Mouse (Mus musculus) urinary bladder, adult 2 months (tissue): ENCODE measurements at regions not wholly inside any gene's neighbourhood (a gene's known extent, or its start where the extent isn't known, plus 50 kb on each side); places are given as distances from the start of the nearest gene placed in this dataset.
"Not testable (repeated sequence)": the region's sequence is repeated elsewhere in the genome, so short reads cannot be mapped to it uniquely, and the experiment has no call there.

Experiments
- DNase-seq: peaks from one replicate; pipeline ENCODE4 v3.0.0; 2022; ENCODE audit warnings: low spot score

DNA sequence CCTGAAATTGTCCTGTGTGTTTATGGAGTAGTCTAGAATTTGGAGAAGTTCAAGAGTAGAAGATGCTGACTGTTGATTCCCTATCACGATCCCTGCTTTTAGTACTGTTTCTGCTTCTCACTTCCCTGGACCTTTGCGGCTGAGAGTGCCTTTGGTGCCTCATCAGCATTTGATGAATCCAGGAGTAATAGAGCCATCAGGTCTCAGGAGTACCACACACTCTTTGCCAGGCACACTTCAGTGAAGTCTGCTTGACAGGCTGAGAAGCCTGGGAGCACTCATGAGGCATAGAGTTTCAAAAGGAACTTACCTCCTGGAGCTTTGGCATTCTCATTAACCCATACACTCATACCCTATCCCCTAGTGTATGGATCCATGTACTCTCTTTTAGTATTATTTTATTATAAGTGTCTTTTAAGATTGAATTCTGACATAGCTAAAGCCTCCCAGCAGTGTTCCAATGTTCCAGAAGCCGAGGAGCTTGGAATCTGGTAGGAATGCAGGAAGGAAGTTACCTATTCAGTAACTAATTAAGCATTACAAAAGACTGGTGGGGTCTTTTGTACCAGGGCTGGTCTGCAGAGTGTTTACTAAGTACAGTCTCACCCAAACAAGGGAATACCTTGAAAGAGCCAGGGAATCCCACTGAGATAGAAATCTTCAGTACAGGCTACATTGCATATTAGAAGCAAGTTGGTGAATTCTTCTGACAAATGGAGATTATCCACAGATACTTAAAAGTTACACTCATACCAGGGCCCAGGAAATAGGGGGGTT, 139.7 kb downstream of the Tex13c3 start:
- DNase-seq = not testable (repeated sequence)

DNA sequence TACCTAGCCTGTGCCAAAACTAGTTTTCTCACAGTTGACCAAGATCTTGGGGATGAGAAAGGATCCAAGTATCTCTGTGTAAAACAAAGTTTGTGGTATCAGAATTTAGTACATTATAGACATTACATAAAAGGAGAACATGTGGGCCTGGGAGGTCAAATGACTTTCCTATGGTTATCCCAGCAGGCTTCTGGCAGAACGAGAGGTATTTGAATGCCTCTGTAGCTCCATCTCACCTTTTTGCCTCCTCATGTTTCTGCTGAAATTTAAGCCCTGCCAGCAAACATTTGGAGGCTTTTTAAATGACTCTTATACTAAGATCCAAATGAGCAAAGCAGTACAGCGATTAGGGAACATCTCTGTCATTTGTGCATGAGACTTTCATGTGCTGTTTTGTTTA, 167.8 kb downstream of the Tex13c3 start:
- no peak for DNase-seq

DNA sequence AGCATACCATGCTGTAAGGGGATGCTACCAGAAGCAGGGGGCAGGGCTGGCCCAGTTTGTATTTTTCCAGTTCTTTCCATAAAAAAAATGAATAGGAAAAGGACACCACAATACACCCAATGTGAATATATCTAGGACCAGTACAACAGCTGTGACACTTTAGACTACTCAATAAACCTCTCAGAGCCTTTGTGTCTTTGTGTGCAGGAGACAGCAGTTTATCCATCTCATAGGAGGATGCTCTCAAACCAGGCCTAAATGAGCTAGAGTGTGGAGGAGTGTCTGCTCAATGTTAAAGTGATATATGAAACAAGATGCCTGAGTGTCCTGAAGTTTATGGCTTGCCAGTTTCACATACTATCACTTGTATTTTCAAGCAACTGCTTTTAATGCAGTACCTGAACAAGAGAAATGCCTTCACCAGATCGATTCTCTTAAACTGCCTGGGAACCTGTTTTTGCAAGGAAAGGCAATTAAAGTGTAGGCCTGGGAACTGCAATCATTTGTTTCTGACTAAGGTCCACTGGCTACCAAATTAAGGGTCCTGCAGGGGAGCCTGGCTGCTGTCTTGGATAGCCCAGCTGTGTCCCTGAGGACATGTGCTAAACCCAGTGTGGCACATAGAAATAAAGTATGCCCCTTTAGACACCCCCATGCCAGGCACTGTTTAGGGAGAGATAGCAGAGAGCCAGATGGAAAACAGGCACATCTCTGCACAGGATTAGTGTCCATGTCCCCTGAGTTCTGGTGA, 169.1 kb downstream of the Tex13c3 start:
- DNase-seq = no peak

DNA sequence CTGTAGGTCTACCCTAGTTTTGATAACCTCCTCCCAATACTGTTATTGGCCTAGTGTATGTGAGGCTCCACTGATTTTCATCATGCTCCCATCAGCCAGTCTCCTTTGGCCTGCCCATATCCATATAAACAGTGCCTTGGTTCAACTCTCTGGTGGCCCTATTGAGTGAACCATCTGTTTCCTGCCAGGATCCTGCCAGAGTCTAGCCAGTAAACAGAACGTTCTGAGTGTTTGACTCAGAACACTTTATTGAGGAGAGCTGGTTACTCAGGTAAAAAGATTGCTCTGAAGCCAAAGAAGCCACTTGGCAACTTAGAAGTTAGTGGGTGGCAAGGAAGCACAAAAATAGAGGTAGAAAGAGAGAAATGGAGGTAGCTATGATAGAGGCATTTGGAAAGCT, 169.7 kb downstream of the Tex13c3 start:
- no peak for DNase-seq

GRCm38 (mm10) chrX:19288171-19288570, 192.9 kb downstream of the Tex13c3 start:
- no peak for DNase-seq

- DNase-seq = no peak
Observed at GRCm38 (mm10) chrX:19286431-19286830, 194.7 kb downstream of the Tex13c3 start.

DNA sequence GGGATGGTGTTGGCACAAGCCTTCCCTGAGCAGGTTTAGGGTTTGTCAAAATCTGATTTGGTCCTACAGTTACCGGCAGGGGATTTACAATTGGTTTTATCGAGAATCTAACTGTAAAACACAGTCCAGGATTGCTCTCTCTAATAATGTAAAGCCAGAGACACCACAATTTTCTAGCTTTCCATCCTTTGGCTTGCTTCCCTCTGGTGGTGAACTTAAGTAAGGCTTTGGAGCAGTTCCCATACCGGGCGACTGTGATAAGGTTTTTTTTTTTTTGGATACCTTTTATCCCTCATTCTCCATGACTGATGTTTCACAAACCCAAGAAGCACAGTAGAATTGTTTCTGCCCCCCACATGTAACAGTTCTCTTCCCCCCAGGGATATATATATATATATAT, 195.3 kb downstream of the Tex13c3 start:
- DNase-seq = no peak

- no peak for DNase-seq
Observed at GRCm38 (mm10) chrX:19283078-19283477, 198.0 kb downstream of the Tex13c3 start.

DNA sequence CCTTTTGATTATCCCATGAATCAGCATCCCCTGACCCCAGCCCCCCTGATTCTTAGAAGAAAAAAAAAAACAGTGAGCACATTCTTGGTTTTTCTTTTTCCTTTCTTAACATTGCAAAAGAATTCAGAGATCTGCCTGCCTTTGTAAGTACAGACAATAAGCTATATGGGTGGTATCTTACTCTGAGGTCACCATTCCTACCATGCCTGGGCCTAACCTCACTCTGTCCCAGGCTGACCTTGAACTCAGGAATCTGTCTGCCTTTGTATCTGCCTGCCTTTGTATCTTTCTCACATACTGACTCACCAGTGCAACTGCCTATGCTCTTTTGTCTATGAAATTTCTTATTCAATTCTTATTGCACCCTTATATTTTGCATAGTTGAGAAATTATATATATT, 216.9 kb downstream of the Tex13c3 start:
- DNase-seq = no peak

GRCm38 (mm10) chrX:19246777-19247619, 234.1 kb downstream of the Tex13c3 start:
- no peak for DNase-seq

GRCm38 (mm10) chrX:19237738-19238261, 243.3 kb downstream of the Tex13c3 start:
- DNase-seq = peak; percentile 32

GRCm38 (mm10) chrX:19237048-19237737, 243.9 kb downstream of the Tex13c3 start:
- peak; percentile 27 for DNase-seq

- DNase-seq = no peak
Observed at GRCm38 (mm10) chrX:19235449-19235848, 245.7 kb downstream of the Tex13c3 start.

DNA sequence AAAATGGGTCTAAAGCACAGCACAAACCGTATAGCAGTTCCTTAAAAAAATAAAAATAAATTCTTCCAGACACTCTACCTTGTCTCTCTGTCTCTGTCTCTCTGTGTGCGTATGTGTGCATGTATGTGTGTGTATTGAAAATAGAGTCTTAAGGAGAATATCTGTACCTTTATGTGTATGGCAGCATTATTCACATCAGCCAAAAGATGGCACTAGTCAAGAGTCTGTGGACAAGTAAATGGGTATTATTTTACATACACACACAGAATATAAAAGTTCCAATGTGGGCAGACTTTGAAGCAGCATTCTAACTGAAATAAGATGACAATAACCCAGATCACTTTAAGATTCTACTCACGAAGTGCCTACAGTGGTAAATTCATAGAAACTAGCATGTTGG, 249.3 kb downstream of the Tex13c3 start:
- DNase-seq = no peak

DNA sequence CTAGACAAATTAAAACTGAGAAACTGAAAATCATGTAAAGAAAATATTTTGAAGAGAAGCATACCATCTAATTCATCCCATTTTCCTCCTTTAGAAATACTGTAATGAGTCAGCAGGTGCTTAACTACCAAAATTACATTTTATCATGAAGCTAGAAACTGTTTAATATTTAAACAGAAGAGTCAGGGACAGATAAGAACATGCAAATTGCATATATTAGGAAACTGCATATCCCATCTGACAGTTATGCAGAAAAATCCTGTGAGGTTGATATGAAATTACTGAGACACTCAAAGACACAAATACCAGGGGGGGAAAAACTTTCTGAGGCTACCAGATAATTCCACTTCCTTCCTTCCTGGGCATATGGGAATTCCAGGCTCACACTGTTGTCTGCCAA, 257.8 kb downstream of the Tex13c3 start:
- DNase-seq = no peak

GRCm38 (mm10) chrX:19220785-19221496, 260.2 kb downstream of the Tex13c3 start:
- DNase-seq = no peak

DNA sequence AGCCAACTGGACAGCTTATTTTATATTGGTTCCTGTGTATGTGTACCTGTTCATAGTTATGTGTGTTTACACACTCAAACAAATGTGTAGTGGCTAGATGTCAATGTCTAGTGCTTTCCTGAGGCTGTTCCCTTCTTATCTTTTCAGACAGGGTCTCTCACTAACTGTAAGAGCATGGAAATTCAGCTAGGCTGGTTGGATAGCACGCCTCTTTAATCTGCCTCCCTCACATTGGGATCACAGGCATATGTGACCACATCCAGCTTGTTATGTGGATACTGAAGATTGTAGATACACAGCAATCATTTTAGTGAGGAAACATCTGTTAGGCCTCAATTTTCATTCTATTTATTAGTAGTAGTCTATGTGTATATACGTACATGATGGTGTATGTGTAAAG, 261.4 kb downstream of the Tex13c3 start:
- no peak for DNase-seq

- DNase-seq = no peak
Observed at GRCm38 (mm10) chrX:19219301-19219700, 261.8 kb downstream of the Tex13c3 start.

- no peak for DNase-seq
Observed at GRCm38 (mm10) chrX:19206420-19206819, 274.7 kb downstream of the Tex13c3 start.

DNA sequence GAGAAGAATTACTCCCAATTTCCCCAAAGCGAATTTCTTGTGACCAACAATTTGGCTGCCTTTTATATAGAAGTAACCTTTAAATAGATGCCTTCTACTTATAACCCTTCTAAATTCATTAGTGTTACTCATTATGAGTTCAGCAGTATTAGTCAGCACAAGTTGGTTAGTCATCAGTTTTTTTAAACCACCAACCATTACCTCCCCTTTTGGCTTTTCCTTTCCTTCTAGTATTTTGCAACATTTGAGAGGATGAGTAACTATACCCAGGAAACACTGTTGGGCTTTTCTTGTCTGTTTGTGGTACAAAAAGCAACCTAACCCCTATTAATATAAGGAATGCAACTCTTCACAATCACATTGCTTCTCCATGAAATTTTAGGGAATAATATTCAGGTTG, 278.6 kb downstream of the Tex13c3 start:
- DNase-seq = no peak

GRCm38 (mm10) chrX:19201383-19201782, 279.7 kb downstream of the Tex13c3 start:
- DNase-seq = no peak
